Mouse (Mus musculus) myocyte (in vitro differentiated cells): ENCODE results near the gene Suds3.

ENCODE experiments used
- MAX ChIP-seq: IDR thresholded peaks from one replicate; pipeline ENCODE4 v1.6.1; 2011; ENCODE audit warnings: low read depth, mild to moderate bottlenecking, control low read depth
- POLR2A ChIP-seq: IDR thresholded peaks from one replicate; pipeline ENCODE4 v1.6.1; 2011; ENCODE audit warnings: low read depth, mild to moderate bottlenecking, control low read depth, moderate library complexity; ENCODE audit not compliant: insufficient read length
- SRF ChIP-seq: IDR thresholded peaks from one replicate; pipeline ENCODE4 v1.6.1; 2011; ENCODE audit warnings: low read depth; ENCODE audit not compliant: control insufficient read depth, insufficient read length
- TCF12 ChIP-seq: IDR thresholded peaks from one replicate; pipeline ENCODE4 v1.6.1; 2011; ENCODE audit warnings: mild to moderate bottlenecking, control low read depth; ENCODE audit not compliant: poor library complexity, insufficient read depth, severe bottlenecking

DNA sequence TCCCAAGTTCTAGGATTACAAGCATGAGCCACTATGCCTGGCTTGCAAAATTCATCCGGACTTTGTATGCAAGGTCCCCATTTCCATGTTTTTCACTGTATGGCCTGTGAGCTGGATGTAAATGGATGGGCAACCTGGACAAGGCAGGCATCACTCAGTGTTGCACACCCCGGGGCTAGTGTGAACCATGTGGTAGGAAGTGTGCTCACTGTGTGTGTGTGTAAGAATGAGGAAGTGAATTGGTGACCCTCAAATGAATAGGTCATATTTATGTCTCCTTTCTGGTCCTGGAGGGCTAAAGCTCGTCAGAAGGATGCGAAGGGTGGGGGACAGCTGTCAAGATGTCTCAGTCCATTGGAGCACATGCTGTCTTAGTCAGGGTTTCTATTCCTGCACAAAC lies 11.1 kb upstream of the Suds3 start:
- TF ChIP-seq POLR2A, result no peak
- no peak for TF ChIP-seq TCF12
- TF ChIP-seq MAX, result no peak
- TF ChIP-seq SRF, result no peak
